Mouse (Mus musculus): ENCODE results near the gene Grid2. TPM values are rescaled to one million over a fixed set of nuclear protein-coding genes. Genes with fewer than 3 reads are reported as not detected.

Grid2 gene
- polyA plus RNA-seq, 1 experiment from 2014 or later, result 0.38 TPM

GRCm38 (mm10) chr6:64730506-64731020 is 1474.9 kb downstream of the Grid2 start:
- Histone ChIP-seq H3K4me3 (ENCODE audit: low read depth, low read length) (no peak overlapping the region), H3K9ac (ENCODE audit: low read length) (no peak overlapping the region), H3K27ac (replicated peaks) (no peak overlapping the region), H3K36me3 (ENCODE audit: control insufficient read depth, insufficient read depth, low read length) (no peaks in the 10 kb centered on the region), H3K4me1 (replicated peaks; ENCODE audit: control insufficient read depth, insufficient read depth) (peaks cover 8% of the 10 kb centered on the region; the same call in 1 of the 2 replicates), H3K9me3 (ENCODE audit: control insufficient read depth, low read length) (peaks cover 2% of the 10 kb centered on the region; the same call in 1 of the 2 replicates), H3K27me3 (ENCODE audit: control insufficient read depth, insufficient read depth, low read length) (peaks cover 31% of the 10 kb centered on the region; the same call in 1 of the 2 replicates), H3K4me2 (replicated peaks; ENCODE audit: low read depth) (no peak overlapping the region)
- no peak for ATAC-seq (ENCODE audit: low FRiP score, low TSS enrichment)
- DNase-seq (ENCODE audit: low spot score), result no peak
- WGBS, result 10% methylated on average over 14 of the region's 14 CpGs
- TF ChIP-seq EP300 (optimal IDR thresholded peaks at IDR 0.05) (no peak), CTCF (IDR thresholded peaks at IDR 0.05; ENCODE audit: low read depth) (no peak)

GRCm38 (mm10) chr6:64731126-64731525 is 1475.5 kb downstream of the Grid2 start:
- Histone ChIP-seq H3K27ac (replicated peaks) (no peak overlapping the region), H3K4me2 (replicated peaks; ENCODE audit: low read depth) (no peak overlapping the region)

DNA sequence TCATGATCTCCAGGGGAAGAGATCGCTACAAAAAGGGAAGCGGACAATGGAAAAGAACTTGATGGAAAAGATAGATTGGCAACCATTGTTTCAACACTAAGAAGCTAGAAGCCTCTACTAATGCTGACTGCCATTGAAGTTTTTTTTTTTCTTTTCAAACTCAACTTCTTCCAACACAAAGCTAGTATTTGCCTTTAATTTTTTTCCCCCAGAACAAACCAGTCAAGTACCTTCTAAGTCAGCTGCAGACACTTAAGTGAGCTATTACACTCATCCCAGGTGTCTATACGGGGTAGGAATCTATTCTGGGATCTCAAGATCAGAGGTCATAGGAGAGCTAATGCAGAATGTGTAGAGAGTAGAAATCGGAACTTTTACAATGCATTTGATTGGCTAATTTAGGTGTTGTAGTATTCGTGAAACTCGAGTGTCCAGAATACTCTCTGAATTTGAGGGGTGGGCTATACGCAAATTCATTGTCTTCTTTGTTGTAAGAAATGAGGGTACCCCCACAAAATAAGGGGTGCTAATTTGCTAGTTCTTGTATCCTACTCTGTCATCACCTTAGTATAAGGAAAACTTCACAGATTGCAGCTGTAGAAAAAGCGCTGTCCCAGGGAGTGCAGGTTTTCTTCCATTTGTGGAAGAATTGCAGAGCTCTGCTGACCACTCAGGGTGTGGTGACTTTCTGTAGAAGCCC is 1476.1 kb downstream of the Grid2 start:
- H3K9ac ChIP-seq (ENCODE audit: low read length), result no peak overlapping the region
- no peak overlapping the region for H3K4me2 ChIP-seq (replicated peaks; ENCODE audit: low read depth)
- H3K27ac ChIP-seq (replicated peaks), result no peak overlapping the region
- H3K9me3 ChIP-seq (ENCODE audit: control insufficient read depth, low read length), result peaks cover 2% of the 10 kb centered on the region; the same call in 1 of the 2 replicates
- TF ChIP-seq EP300 (optimal IDR thresholded peaks at IDR 0.05) (no peak), CTCF (IDR thresholded peaks at IDR 0.05; ENCODE audit: low read depth) (no peak)
- no peak for ATAC-seq (ENCODE audit: low FRiP score, low TSS enrichment)
- WGBS, result 9% methylated on average over 8 of the region's 8 CpGs
- peaks cover 8% of the 10 kb centered on the region; the same call in 1 of the 2 replicates for H3K4me1 ChIP-seq (replicated peaks; ENCODE audit: control insufficient read depth, insufficient read depth)
- H3K4me3 ChIP-seq (ENCODE audit: low read depth, low read length), result no peak overlapping the region
- peaks cover 31% of the 10 kb centered on the region; the same call in 1 of the 2 replicates for H3K27me3 ChIP-seq (ENCODE audit: control insufficient read depth, insufficient read depth, low read length)
- no peak for DNase-seq (ENCODE audit: low spot score)
- no peaks in the 10 kb centered on the region for H3K36me3 ChIP-seq (ENCODE audit: control insufficient read depth, insufficient read depth, low read length)

More at GRCm38 (mm10) chr6:64731126-64731525, 1475.5 kb downstream of the Grid2 start:
- peaks cover 31% of the 10 kb centered on the region; the same call in 1 of the 2 replicates for H3K27me3 ChIP-seq (ENCODE audit: control insufficient read depth, insufficient read depth, low read length)
- DNase-seq (ENCODE audit: low spot score) (no peak), ATAC-seq (ENCODE audit: low FRiP score, low TSS enrichment) (no peak)
- peaks cover 2% of the 10 kb centered on the region; the same call in 1 of the 2 replicates for H3K9me3 ChIP-seq (ENCODE audit: control insufficient read depth, low read length)
- WGBS, result 14% methylated on average over 7 of the region's 7 CpGs
- H3K4me3 ChIP-seq (ENCODE audit: low read depth, low read length), result no peak overlapping the region
- no peak overlapping the region for H3K9ac ChIP-seq (ENCODE audit: low read length)
- TF ChIP-seq CTCF (IDR thresholded peaks at IDR 0.05; ENCODE audit: low read depth), result no peak
- TF ChIP-seq EP300 (optimal IDR thresholded peaks at IDR 0.05), result no peak
- H3K4me1 ChIP-seq (replicated peaks; ENCODE audit: control insufficient read depth, insufficient read depth), result peaks cover 8% of the 10 kb centered on the region; the same call in 1 of the 2 replicates
- H3K36me3 ChIP-seq (ENCODE audit: control insufficient read depth, insufficient read depth, low read length), result no peaks in the 10 kb centered on the region

DNA sequence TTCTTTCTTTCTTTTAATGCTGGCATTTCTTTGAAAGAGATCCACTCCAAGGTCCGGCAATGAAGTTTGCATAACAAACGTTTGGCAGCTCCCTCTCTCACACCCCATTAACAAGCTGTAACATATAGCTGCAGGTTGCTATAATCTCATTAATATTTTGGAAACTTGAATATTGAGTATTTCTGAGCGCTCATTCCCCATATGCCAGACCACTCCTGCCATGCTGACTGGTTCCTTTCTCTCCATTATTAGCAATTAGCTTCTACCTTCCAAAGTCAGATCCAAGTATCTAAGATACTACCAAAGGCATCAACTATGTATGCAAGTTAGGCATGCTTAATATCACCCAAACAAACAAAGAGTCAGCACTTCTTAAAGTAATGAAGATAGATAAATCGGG is 1477.6 kb downstream of the Grid2 start:
- TF ChIP-seq EP300 (optimal IDR thresholded peaks at IDR 0.05) (no peak), CTCF (IDR thresholded peaks at IDR 0.05; ENCODE audit: low read depth) (no peak)
- no peak overlapping the region for H3K9ac ChIP-seq (ENCODE audit: low read length)
- DNase-seq (ENCODE audit: low spot score) (no peak), ATAC-seq (ENCODE audit: low FRiP score, low TSS enrichment) (no peak)
- peaks cover 2% of the 10 kb centered on the region; the same call in 1 of the 2 replicates for H3K9me3 ChIP-seq (ENCODE audit: control insufficient read depth, low read length)
- H3K4me3 ChIP-seq (ENCODE audit: low read depth, low read length), result no peak overlapping the region
- no peak overlapping the region for H3K4me2 ChIP-seq (replicated peaks; ENCODE audit: low read depth)
- no peak overlapping the region for H3K27ac ChIP-seq (replicated peaks)
- 0 out of 2 replicates have a peak, but pooled peaks cover 8% of the 10 kb centered on the region for H3K4me1 ChIP-seq (replicated peaks; ENCODE audit: control insufficient read depth, insufficient read depth)
- H3K36me3 ChIP-seq (ENCODE audit: control insufficient read depth, insufficient read depth, low read length), result no peaks in the 10 kb centered on the region
- peaks cover 31% of the 10 kb centered on the region; the same call in 1 of the 2 replicates for H3K27me3 ChIP-seq (ENCODE audit: control insufficient read depth, insufficient read depth, low read length)
- 3% methylated on average over 4 of the region's 4 CpGs for WGBS

GRCm38 (mm10) chr6:64734441-64735320 is 1479.0 kb downstream of the Grid2 start:
- Histone ChIP-seq H3K27ac (replicated peaks) (no peak overlapping the region), H3K4me3 (ENCODE audit: low read depth, low read length) (peak overlapping the region; percentile 37), H3K36me3 (ENCODE audit: control insufficient read depth, insufficient read depth, low read length) (no peaks in the 10 kb centered on the region), H3K9ac (ENCODE audit: low read length) (no peak overlapping the region; the same call in 1 of the 2 replicates), H3K4me1 (replicated peaks; ENCODE audit: control insufficient read depth, insufficient read depth) (0 out of 2 replicates have a peak, but pooled peaks cover 5% of the 10 kb centered on the region), H3K4me2 (replicated peaks; ENCODE audit: low read depth) (peak overlapping the region; percentile 55), H3K9me3 (ENCODE audit: control insufficient read depth, low read length) (peaks cover 2% of the 10 kb centered on the region; the same call in 1 of the 2 replicates), H3K27me3 (ENCODE audit: control insufficient read depth, insufficient read depth, low read length) (peaks cover 22% of the 10 kb centered on the region; the same call in 1 of the 2 replicates)
- DNase-seq (ENCODE audit: low spot score), result peak; percentile 18
- WGBS, result 3% methylated on average over 53 of the region's 54 CpGs
- no peak; the same call in 1 of the 2 replicates for ATAC-seq (ENCODE audit: low FRiP score, low TSS enrichment)
- TF ChIP-seq EP300 (optimal IDR thresholded peaks at IDR 0.05) (no peak), CTCF (IDR thresholded peaks at IDR 0.05; ENCODE audit: low read depth) (no peak)

Measured in stomach, postnatal 0 days (tissue).